Mouse (Mus musculus): ENCODE results near the gene Rab33b. TPM values are rescaled to one million over a fixed set of nuclear protein-coding genes. Genes with fewer than 3 reads are reported as not detected.

Rab33b gene
- polyA plus RNA-seq, 1 experiment from 2014 or later, result 15.9 TPM

- H3K4me3 ChIP-seq (ENCODE audit: low read depth, low read length), result no peak overlapping the region
- peaks cover 17% of the 10 kb centered on the region for H3K36me3 ChIP-seq (ENCODE audit: control insufficient read depth, insufficient read depth, low read length)
- DNase-seq (ENCODE audit: low spot score) (no peak), ATAC-seq (ENCODE audit: low FRiP score, low TSS enrichment) (no peak)
- H3K9ac ChIP-seq (ENCODE audit: low read length), result no peak overlapping the region
- TF ChIP-seq EP300 (optimal IDR thresholded peaks at IDR 0.05), result no peak
- TF ChIP-seq CTCF (IDR thresholded peaks at IDR 0.05; ENCODE audit: low read depth), result no peak
- no peaks in the 10 kb centered on the region for H3K4me1 ChIP-seq (replicated peaks; ENCODE audit: control insufficient read depth, insufficient read depth)
- H3K27me3 ChIP-seq (ENCODE audit: control insufficient read depth, insufficient read depth, low read length), result no peaks in the 10 kb centered on the region
- no peak overlapping the region for H3K4me2 ChIP-seq (replicated peaks; ENCODE audit: low read depth)
- H3K9me3 ChIP-seq (ENCODE audit: control insufficient read depth, low read length), result no peaks in the 10 kb centered on the region
- WGBS, result 96% methylated on average over 9 of the region's 9 CpGs
- no peak overlapping the region for H3K27ac ChIP-seq (replicated peaks)
Observed at GRCm38 (mm10) chr3:51540659-51541058, 56.9 kb downstream of the Rab33b start.

GRCm38 (mm10) chr3:51544442-51545128 lies 60.9 kb downstream of the Rab33b start:
- Histone ChIP-seq H3K36me3 (ENCODE audit: control insufficient read depth, insufficient read depth, low read length) (peaks cover 16% of the 10 kb centered on the region; the same call in 1 of the 2 replicates), H3K27me3 (ENCODE audit: control insufficient read depth, insufficient read depth, low read length) (no peaks in the 10 kb centered on the region), H3K4me2 (replicated peaks; ENCODE audit: low read depth) (no peak overlapping the region), H3K4me3 (ENCODE audit: low read depth, low read length) (no peak overlapping the region), H3K27ac (replicated peaks) (no peak overlapping the region), H3K9ac (ENCODE audit: low read length) (no peak overlapping the region), H3K4me1 (replicated peaks; ENCODE audit: control insufficient read depth, insufficient read depth) (no peaks in the 10 kb centered on the region), H3K9me3 (ENCODE audit: control insufficient read depth, low read length) (no peaks in the 10 kb centered on the region)
- TF ChIP-seq EP300 (optimal IDR thresholded peaks at IDR 0.05), result no peak
- TF ChIP-seq CTCF (IDR thresholded peaks at IDR 0.05; ENCODE audit: low read depth), result no peak
- WGBS, result 75% methylated on average over 19 of the region's 19 CpGs
- ATAC-seq (ENCODE audit: low FRiP score, low TSS enrichment), result no peak
- DNase-seq (ENCODE audit: low spot score), result no peak

Other genes with a start within 250 kb of the Rab33b start
- gene Elf2, start 143.3 kb upstream of the Rab33b start, polyA plus RNA-seq (2015; fragmentation: Nextera tagmentation; extraction: Ambion mirVana), result 32.4 and 36.3 TPM in 2 replicates
- 0.73 and 0.82 TPM in 2 replicates for gene Mgarp, start 87.2 kb upstream of the Rab33b start, polyA plus RNA-seq (2015; fragmentation: Nextera tagmentation; extraction: Ambion mirVana)
- 884 and 979 TPM in 2 replicates for gene Ndufc1, start 74.9 kb upstream of the Rab33b start, polyA plus RNA-seq (2015; fragmentation: Nextera tagmentation; extraction: Ambion mirVana)
- 16.3 and 19.0 TPM in 2 replicates for gene Naa15, start 68.8 kb upstream of the Rab33b start, polyA plus RNA-seq (2015; fragmentation: Nextera tagmentation; extraction: Ambion mirVana)
- 1.5 and 1.8 TPM in 2 replicates for gene Setd7, start 77.0 kb downstream of the Rab33b start, polyA plus RNA-seq (2015; fragmentation: Nextera tagmentation; extraction: Ambion mirVana)
- gene Mgst2, start 176.4 kb downstream of the Rab33b start, polyA plus RNA-seq (2015; fragmentation: Nextera tagmentation; extraction: Ambion mirVana), result 264 and 268 TPM in 2 replicates